Mouse (Mus musculus): ENCODE data around the gene Alox12. TPM values are rescaled to one million over a fixed set of nuclear protein-coding genes. Genes with fewer than 3 reads are reported as not detected.

The Alox12 gene
- polyA plus RNA-seq, 1 experiment from 2014 or later: 3.8 TPM

DNA sequence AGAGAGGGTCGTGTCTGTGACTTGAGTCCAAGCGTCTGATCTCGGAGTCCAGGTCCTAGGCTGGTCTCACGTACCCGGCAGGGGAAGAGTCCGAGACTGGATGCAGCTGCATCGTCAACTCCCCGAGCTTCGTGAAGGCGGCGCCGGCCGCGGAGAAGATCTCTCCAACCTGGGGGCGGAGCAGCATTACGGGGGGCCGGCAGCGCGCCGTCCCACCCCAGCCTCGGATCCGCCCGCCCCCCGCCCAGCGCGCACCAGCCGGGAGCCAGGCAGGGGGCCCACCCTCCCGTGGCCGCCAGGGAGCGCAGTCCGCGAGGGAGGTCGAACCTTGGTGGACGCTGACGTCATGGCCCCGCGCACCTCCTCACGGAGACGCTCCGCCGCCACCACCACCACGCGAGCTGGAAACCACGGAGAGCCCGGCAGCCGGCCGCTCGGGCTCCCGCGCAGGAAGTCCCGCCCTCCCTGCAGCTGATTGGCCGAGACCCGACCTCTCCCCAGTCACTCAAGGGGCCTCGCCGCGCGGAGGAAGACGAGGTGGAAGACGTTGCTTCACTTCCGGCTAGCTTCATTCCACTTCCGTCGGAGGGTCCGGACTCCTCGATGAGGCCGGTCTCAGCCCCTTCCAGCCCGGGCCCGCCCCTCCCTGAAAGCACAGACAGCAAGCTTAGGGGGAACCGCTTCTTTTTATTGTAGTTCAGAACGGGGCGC lies 17.5 kb downstream of the Alox12 start, which contains the start of gene 0610010K14Rik:
Gene 0610010K14Rik, minus strand, starts transcription at position 458 of the 711 bp plus-strand sequence.
- H3K4me2 ChIP-seq (ENCODE audit: low read length): peak within 1 kb of the TSS; percentile 93
- ATAC-seq (replicated peaks; ENCODE audit: low FRiP score, low read depth) (peak; percentile 91), DNase-seq (ENCODE audit: low spot score) (peak; percentile 97)
- no peaks in the 10 kb centered on the region for H3K27me3 ChIP-seq (ENCODE audit: insufficient read depth, low read length)
- peaks cover 10% of the 10 kb centered on the region; the same call in 1 of the 2 replicates for H3K36me3 ChIP-seq (ENCODE audit: insufficient read depth, low read length)
- TF ChIP-seq CTCF (IDR thresholded peaks at IDR 0.05; ENCODE audit: low read depth): peak; percentile 71
- WGBS: under 1% methylated on average over 59 of the region's 70 CpGs
- no peaks in the 10 kb centered on the region for H3K9me3 ChIP-seq (replicated peaks; ENCODE audit: low read length)
- H3K27ac ChIP-seq: peak within 1 kb of the TSS; percentile 95
- peak within 1 kb of the TSS; percentile 73 for H3K9ac ChIP-seq (ENCODE audit: low read depth, low read length)
- H3K4me1 ChIP-seq (replicated peaks; ENCODE audit: insufficient read depth, low read length): peaks cover 19% of the 10 kb centered on the region
- peak within 1 kb of the TSS; percentile 71 for H3K4me3 ChIP-seq (replicated peaks; ENCODE audit: low read depth, low read length)

DNA sequence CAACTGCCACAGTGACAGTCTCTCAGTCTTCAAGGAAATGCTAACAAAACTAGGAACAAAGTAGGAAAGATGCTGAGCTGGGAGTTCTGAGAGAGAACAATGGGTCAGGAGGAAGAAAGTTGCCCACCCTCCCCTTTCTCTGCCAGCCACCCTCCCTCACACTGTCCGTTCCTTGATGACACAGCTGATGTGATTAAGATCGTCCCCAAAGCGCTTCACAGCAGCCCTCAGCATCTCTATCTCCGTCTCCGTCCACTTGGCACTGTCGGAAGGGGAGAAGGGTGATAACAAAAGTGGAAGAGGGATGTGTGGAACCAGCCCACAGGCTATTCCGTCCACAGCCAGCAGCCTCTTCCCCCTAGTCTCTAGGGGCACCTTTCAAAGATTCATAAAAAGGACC lies 18.4 kb downstream of the Alox12 start:
- no peaks in the 10 kb centered on the region for H3K27me3 ChIP-seq (ENCODE audit: insufficient read depth, low read length)
- peaks cover 19% of the 10 kb centered on the region for H3K4me1 ChIP-seq (replicated peaks; ENCODE audit: insufficient read depth, low read length)
- TF ChIP-seq CTCF (IDR thresholded peaks at IDR 0.05; ENCODE audit: low read depth): no peak
- ATAC-seq (replicated peaks; ENCODE audit: low FRiP score, low read depth): no peak
- 36% methylated on average over 7 of the region's 7 CpGs for WGBS
- no peaks in the 10 kb centered on the region for H3K9me3 ChIP-seq (replicated peaks; ENCODE audit: low read length)
- peaks cover 10% of the 10 kb centered on the region; the same call in 1 of the 2 replicates for H3K36me3 ChIP-seq (ENCODE audit: insufficient read depth, low read length)
- peak overlapping the region; percentile 71 for H3K4me3 ChIP-seq (replicated peaks; ENCODE audit: low read depth, low read length)
- peak overlapping the region; percentile 95 for H3K27ac ChIP-seq
- H3K9ac ChIP-seq (ENCODE audit: low read depth, low read length): peak overlapping the region; percentile 73; the same call in 1 of the 2 replicates
- no peak for DNase-seq (ENCODE audit: low spot score)
- H3K4me2 ChIP-seq (ENCODE audit: low read length): peak overlapping the region; percentile 93

DNA sequence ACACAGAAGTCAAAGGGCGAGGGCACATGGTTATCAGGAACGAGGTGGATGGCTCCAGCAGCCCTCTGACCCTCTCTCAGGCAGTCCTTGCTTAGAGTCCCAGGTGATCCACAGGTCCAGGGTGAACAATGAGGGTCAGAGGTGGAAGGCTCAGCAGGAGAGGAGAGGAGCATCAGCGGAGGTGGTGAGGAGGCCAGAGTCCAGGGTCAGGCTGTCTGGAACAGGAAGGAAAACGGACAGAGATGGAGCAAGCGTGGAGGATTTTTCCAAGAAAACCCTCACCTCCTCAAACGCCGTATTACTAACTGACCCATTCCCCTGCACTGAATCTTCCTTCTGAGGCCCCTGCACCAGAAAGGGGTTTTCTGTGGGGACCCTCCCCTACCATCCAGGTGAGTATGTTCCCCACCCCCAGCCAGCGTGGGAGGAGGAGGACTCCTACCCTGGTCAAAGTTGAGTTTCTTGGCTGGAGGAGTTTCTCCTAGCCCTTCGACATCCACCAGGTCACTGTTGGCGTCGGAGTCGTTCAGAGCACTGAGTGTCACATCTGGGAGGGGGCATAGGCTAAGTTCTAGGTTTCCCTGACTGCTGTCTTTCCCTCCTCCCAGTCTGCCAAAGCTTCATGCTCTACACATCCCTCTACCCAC lies 19.8 kb downstream of the Alox12 start:
- no peak overlapping the region for H3K27ac ChIP-seq
- 84% methylated on average over 12 of the region's 12 CpGs for WGBS
- H3K9ac ChIP-seq (ENCODE audit: low read depth, low read length): no peak overlapping the region
- TF ChIP-seq CTCF (IDR thresholded peaks at IDR 0.05; ENCODE audit: low read depth): no peak
- ATAC-seq (replicated peaks; ENCODE audit: low FRiP score, low read depth): no peak
- no peaks in the 10 kb centered on the region for H3K9me3 ChIP-seq (replicated peaks; ENCODE audit: low read length)
- no peaks in the 10 kb centered on the region for H3K27me3 ChIP-seq (ENCODE audit: insufficient read depth, low read length)
- DNase-seq (ENCODE audit: low spot score): no peak
- peaks cover 10% of the 10 kb centered on the region; the same call in 1 of the 2 replicates for H3K36me3 ChIP-seq (ENCODE audit: insufficient read depth, low read length)
- peaks cover 19% of the 10 kb centered on the region for H3K4me1 ChIP-seq (replicated peaks; ENCODE audit: insufficient read depth, low read length)
- H3K4me2 ChIP-seq (ENCODE audit: low read length): no peak overlapping the region
- H3K4me3 ChIP-seq (replicated peaks; ENCODE audit: low read depth, low read length): no peak overlapping the region

DNA sequence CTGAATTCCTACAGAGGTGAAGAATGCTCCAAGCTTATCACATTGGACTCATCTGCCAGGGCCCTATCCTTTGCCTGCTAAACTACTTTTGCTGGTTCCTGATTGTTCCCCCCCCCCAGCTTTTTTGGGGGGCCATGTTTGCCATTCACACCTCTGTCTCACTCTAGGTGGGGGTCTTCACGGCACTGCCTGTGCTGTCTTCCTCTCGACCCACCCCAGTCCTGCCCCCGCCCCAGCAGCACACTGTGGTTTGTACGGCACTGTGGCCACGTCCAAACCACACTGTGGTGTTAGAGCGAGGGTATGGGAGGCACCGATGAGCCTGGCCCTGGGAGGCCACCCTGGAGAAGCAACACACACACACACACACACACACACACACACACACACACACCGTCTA lies 20.7 kb downstream of the Alox12 start:
- no peak overlapping the region for H3K4me3 ChIP-seq (replicated peaks; ENCODE audit: low read depth, low read length)
- peaks cover 10% of the 10 kb centered on the region; the same call in 1 of the 2 replicates for H3K36me3 ChIP-seq (ENCODE audit: insufficient read depth, low read length)
- 0 out of 2 replicates have a peak overlapping the region, but pooled peaks have one; percentile 67 for H3K4me2 ChIP-seq (ENCODE audit: low read length)
- DNase-seq (ENCODE audit: low spot score): no peak
- no peak overlapping the region for H3K9ac ChIP-seq (ENCODE audit: low read depth, low read length)
- H3K4me1 ChIP-seq (replicated peaks; ENCODE audit: insufficient read depth, low read length): peaks cover 19% of the 10 kb centered on the region
- H3K9me3 ChIP-seq (replicated peaks; ENCODE audit: low read length): no peaks in the 10 kb centered on the region
- no peak overlapping the region; the same call in 1 of the 2 replicates for H3K27ac ChIP-seq
- peaks cover 4% of the 10 kb centered on the region; the same call in 1 of the 2 replicates for H3K27me3 ChIP-seq (ENCODE audit: insufficient read depth, low read length)
- ATAC-seq (replicated peaks; ENCODE audit: low FRiP score, low read depth): no peak
- WGBS: 93% methylated on average over 8 of the region's 8 CpGs
- TF ChIP-seq CTCF (IDR thresholded peaks at IDR 0.05; ENCODE audit: low read depth): no peak

DNA sequence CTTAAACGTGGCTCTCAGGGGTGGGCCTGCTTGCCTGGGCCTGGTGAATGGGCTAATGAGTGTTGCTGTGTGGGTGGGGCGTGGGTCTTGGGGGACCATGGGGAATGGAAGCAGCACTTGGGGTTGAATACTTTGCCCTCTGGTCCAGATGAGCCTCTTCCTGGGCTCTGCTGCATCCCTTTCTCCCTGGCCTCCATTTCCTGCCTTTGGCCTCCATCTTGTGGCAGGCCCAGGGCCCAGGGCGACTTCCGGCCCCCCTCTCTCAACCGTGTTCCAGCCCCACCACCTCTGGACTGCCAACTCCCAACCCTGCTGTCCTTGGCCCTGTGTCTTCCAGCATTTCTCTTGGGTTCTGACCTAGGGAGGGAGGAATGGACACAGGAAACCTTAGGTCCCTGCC lies 21.1 kb downstream of the Alox12 start:
- ATAC-seq (replicated peaks; ENCODE audit: low FRiP score, low read depth) (no peak), DNase-seq (ENCODE audit: low spot score) (no peak)
- peak overlapping the region; percentile 67 for H3K4me2 ChIP-seq (ENCODE audit: low read length)
- peaks cover 10% of the 10 kb centered on the region; the same call in 1 of the 2 replicates for H3K36me3 ChIP-seq (ENCODE audit: insufficient read depth, low read length)
- 59% methylated on average over 5 of the region's 5 CpGs for WGBS
- H3K9ac ChIP-seq (ENCODE audit: low read depth, low read length): no peak overlapping the region
- no peaks in the 10 kb centered on the region for H3K9me3 ChIP-seq (replicated peaks; ENCODE audit: low read length)
- H3K27ac ChIP-seq: no peak overlapping the region; the same call in 1 of the 2 replicates
- peaks cover 19% of the 10 kb centered on the region for H3K4me1 ChIP-seq (replicated peaks; ENCODE audit: insufficient read depth, low read length)
- no peak overlapping the region for H3K4me3 ChIP-seq (replicated peaks; ENCODE audit: low read depth, low read length)
- peaks cover 4% of the 10 kb centered on the region; the same call in 1 of the 2 replicates for H3K27me3 ChIP-seq (ENCODE audit: insufficient read depth, low read length)
- TF ChIP-seq CTCF (IDR thresholded peaks at IDR 0.05; ENCODE audit: low read depth): no peak

DNA sequence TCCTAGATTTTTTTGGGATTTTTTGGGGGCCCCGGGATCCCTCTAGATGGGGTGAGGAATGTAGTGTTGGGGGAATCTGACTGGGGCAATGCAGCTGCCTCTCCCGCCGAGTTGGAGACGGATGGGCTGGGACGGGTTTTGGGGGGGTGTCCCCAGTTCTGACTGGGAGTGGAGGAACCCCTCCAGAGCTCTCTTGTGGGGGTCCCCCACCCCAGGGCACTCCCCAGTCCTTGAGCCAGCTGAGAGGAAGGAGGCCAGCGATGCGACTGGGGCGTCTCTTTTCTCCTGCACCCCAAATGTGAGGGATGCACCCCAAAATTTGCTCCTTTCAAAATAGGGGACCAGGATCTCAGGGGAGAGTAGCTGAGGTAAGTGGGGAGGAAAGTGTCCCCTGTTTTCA lies 22.1 kb downstream of the Alox12 start:
- Histone ChIP-seq H3K27ac (no peak overlapping the region), H3K27me3 (ENCODE audit: insufficient read depth, low read length) (peaks cover 11% of the 10 kb centered on the region; the same call in 1 of the 2 replicates), H3K36me3 (ENCODE audit: insufficient read depth, low read length) (peaks cover 10% of the 10 kb centered on the region; the same call in 1 of the 2 replicates), H3K4me1 (replicated peaks; ENCODE audit: insufficient read depth, low read length) (peaks cover 13% of the 10 kb centered on the region; the same call in 1 of the 2 replicates), H3K4me3 (replicated peaks; ENCODE audit: low read depth, low read length) (peak overlapping the region; percentile 36), H3K9ac (ENCODE audit: low read depth, low read length) (peak overlapping the region; percentile 60), H3K9me3 (replicated peaks; ENCODE audit: low read length) (no peaks in the 10 kb centered on the region), H3K4me2 (ENCODE audit: low read length) (peak overlapping the region; percentile 67)
- no peak for TF ChIP-seq CTCF (IDR thresholded peaks at IDR 0.05; ENCODE audit: low read depth)
- 33% methylated on average over 8 of the region's 8 CpGs for WGBS
- DNase-seq (ENCODE audit: low spot score): no peak
- ATAC-seq (replicated peaks; ENCODE audit: low FRiP score, low read depth): no peak

Data from kidney, postnatal 0 days (tissue).